Mouse (Mus musculus) small intestine, adult 2 months (tissue): ENCODE results near the gene Map2k3. TPM values are rescaled to one million over a fixed set of nuclear protein-coding genes. Genes with fewer than 3 reads are reported as not detected.

Experiments
- H3K27ac ChIP-seq: fragments of 200-500 bp; 2 replicates; pipeline ENCODE4 v1.5.1; 2012; ENCODE audit warnings: low read depth, low read length, control low read depth, inconsistent platforms; ENCODE audit not compliant: insufficient read depth
- H3K27me3 ChIP-seq: fragments of 200-500 bp; 2 replicates; pipeline ENCODE4 v1.6.1; 2012; ENCODE audit warnings: mild to moderate bottlenecking, moderate library complexity, low read length, inconsistent platforms; ENCODE audit not compliant: control insufficient read depth, insufficient read depth
- H3K36me3 ChIP-seq: fragments of 200-500 bp; 2 replicates; pipeline ENCODE4 v1.6.1; 2012; ENCODE audit warnings: mild to moderate bottlenecking, low read length, control low read depth, inconsistent platforms; ENCODE audit not compliant: control insufficient read depth, insufficient read depth
- H3K4me1 ChIP-seq: fragments of 200-500 bp; 2 replicates; pipeline ENCODE4 v1.6.1; 2012; ENCODE audit warnings: low read length, inconsistent platforms, mixed read lengths; ENCODE audit not compliant: control insufficient read depth, insufficient read depth, insufficient read length
- H3K4me3 ChIP-seq: fragments of 200-500 bp; 2 replicates; pipeline ENCODE4 v1.5.1; 2012; ENCODE audit warnings: low read depth, mild to moderate bottlenecking, control low read depth, inconsistent platforms, low read length, moderate library complexity
- CTCF ChIP-seq: fragments of 200-500 bp; IDR thresholded peaks from 2 replicates; pipeline ENCODE4 v1.5.1; 2012; ENCODE audit warnings: low read depth, mild to moderate bottlenecking, control low read depth, inconsistent platforms, low read length, moderate library complexity, mixed read lengths; ENCODE audit not compliant: insufficient replicate concordance, insufficient read length; ENCODE audit errors: extremely low read depth
- POLR2A ChIP-seq: fragments of 200-500 bp; IDR thresholded peaks from 2 replicates; pipeline ENCODE4 v1.6.1; 2012; ENCODE audit warnings: low read depth, mild to moderate bottlenecking, control low read depth, inconsistent platforms, low read length, moderate library complexity
- WGBS: fragments of 180-500 bp; shearing (Covaris S2); methylation state at CpG from one replicate; pipeline ENCODE4 v1.1.7; 2018; 5-methylcytosine and 5-hydroxymethylcytosine counted together
- polyA plus RNA-seq: library from polyadenylated mRNA; depleted of rRNA; stranded (reverse); fragments of >200 nt; gene quantifications from 2 replicates; pipeline ENCODE4 v1.2.3, GENCODE M21; 2012; rRNA removed

Map2k3 gene
- polyA plus RNA-seq, 1 experiment = 98.9 TPM

DNA sequence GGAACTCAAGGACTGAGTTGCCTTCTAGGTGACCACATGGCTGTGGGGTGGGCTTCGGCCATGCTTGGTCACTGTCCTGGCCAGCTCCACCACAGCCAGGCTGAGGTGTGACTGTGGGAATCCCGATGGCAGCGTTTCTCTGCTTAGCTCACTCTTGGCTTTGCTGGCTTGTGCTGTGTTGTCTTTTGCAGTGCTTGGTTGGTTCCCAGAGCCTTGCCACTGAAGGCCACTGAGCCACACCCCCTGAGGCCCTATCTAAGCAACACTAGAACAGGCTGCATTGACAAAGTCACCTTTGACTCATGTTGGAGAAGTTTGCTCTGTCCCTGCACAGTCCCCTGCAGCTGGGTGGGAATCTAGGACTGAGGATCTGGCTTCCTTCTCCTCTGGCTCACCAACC is 45.3 kb downstream of the Map2k3 start:
- no peak overlapping the region for H3K27ac ChIP-seq
- no peaks in the 10 kb centered on the region for H3K36me3 ChIP-seq
- 34% methylated on average over 3 of the region's 3 CpGs for WGBS
- no peaks in the 10 kb centered on the region for H3K27me3 ChIP-seq
- no peak overlapping the region for H3K4me3 ChIP-seq
- no peak for TF ChIP-seq CTCF
- no peak for TF ChIP-seq POLR2A
- H3K4me1 ChIP-seq = peaks cover 2% of the 10 kb centered on the region

- TF ChIP-seq POLR2A (no peak), CTCF (no peak)
- H3K36me3 ChIP-seq = no peaks in the 10 kb centered on the region
- no peaks in the 10 kb centered on the region for H3K27me3 ChIP-seq
- WGBS = 71% methylated on average over 2 of the region's 2 CpGs
- no peak overlapping the region for H3K4me3 ChIP-seq
- H3K4me1 ChIP-seq = peaks cover 2% of the 10 kb centered on the region
- H3K27ac ChIP-seq = no peak overlapping the region
These were observed 46.8 kb downstream of the Map2k3 start for GRCm38 (mm10) chr11:60978658-60979057.

GRCm38 (mm10) chr11:60979788-60980187 is 48.0 kb downstream of the Map2k3 start:
- no peak overlapping the region for H3K27ac ChIP-seq
- TF ChIP-seq CTCF (no peak), POLR2A (no peak)
- H3K36me3 ChIP-seq = no peaks in the 10 kb centered on the region
- no peaks in the 10 kb centered on the region for H3K27me3 ChIP-seq
- H3K4me3 ChIP-seq = no peak overlapping the region
- H3K4me1 ChIP-seq = peaks cover 2% of the 10 kb centered on the region
- WGBS = 81% methylated on average over 5 of the region's 5 CpGs

DNA sequence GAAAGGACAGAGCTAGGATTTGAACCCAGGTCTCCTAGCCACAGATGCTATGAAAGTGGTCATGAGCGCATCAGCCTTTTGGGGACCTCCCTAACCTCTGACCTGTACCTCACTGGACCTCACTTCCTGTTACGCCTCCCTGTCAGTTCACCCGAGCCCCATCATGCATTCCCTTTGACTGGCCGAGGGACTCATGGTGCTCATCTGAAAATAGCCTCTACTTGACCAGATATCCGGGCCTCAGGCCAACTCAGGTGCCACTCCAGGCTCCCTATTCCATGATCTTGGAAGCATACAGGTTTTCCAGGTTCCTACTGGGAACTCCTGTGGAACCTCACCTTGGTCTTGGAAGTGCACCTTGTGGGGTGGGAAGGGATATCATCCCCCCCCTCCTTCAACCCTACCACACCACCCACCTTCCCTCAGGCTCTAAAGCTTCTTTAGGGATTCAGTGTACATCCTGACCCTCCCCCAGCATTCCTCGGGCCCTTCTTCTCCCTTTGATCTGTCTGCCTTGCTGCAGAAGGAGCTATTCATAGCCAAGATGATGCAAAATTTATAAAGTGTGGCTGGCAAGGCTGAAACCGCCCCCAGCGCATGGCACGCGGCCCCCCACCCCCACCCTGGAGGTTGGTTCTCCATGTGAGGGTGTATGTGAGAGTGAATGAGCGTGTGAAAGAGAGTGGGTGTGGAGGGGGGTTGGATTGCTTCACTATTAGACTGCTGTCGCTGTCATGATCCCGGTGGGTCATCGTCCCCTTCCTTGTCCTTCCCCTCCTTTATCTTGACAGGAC is 50.1 kb downstream of the Map2k3 start:
- TF ChIP-seq POLR2A = no peak
- TF ChIP-seq CTCF = no peak
- no peak overlapping the region for H3K27ac ChIP-seq
- H3K4me3 ChIP-seq = no peak overlapping the region
- peaks cover 2% of the 10 kb centered on the region for H3K4me1 ChIP-seq
- no peaks in the 10 kb centered on the region for H3K27me3 ChIP-seq
- H3K36me3 ChIP-seq = no peaks in the 10 kb centered on the region
- 68% methylated on average over 14 of the region's 14 CpGs for WGBS

DNA sequence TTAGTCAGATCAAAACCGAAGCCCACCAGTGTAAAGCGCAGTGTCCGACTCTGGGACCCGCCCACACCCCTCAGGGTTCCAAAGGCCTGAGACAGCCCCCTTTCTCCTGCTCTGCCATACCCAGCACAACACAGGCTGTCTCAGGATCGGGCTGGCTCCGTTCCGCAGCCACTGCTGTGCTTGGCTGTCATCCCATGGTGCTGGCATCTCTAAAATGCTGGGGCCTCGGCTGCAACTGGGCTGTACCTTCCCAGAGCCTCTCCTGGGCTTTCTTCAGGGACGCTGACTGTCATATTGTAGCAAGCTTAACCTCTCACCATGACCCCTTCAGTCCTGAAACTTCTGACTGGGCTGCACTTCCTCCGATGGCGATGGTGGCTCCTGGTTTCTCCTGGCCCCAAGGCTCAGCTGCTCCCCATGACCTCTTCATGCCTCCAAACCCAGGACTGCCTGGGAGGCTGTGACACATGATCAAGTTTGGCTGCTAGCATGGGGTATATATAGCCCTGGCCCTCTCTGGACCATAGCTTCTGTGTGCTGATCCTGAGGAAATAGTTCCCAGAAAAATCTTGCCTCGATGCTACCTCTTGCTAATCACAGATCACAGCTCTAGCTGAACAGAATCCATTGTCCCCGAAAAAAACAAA is 53.2 kb downstream of the Map2k3 start:
- TF ChIP-seq CTCF = no peak
- TF ChIP-seq POLR2A = no peak
- Histone ChIP-seq H3K4me3 (no peak overlapping the region), H3K27ac (no peak overlapping the region), H3K36me3 (no peaks in the 10 kb centered on the region), H3K27me3 (no peaks in the 10 kb centered on the region), H3K4me1 (no peaks in the 10 kb centered on the region)
- 77% methylated on average over 13 of the region's 13 CpGs for WGBS

- H3K36me3 ChIP-seq = no peaks in the 10 kb centered on the region
- H3K27ac ChIP-seq = no peak overlapping the region
- no peaks in the 10 kb centered on the region for H3K27me3 ChIP-seq
- no peak for TF ChIP-seq CTCF
- TF ChIP-seq POLR2A = no peak
- no peaks in the 10 kb centered on the region for H3K4me1 ChIP-seq
- WGBS = 68% methylated on average over 3 of the region's 3 CpGs
- no peak overlapping the region for H3K4me3 ChIP-seq
These were observed 58.6 kb downstream of the Map2k3 start for GRCm38 (mm10) chr11:60990428-60990827.

Other genes starting within 250 kb of the Map2k3 start
- 18.9 and 32.4 TPM in 2 replicates for gene Llgl1, start 232.3 kb upstream of the Map2k3 start, polyA plus RNA-seq
- gene Flii, start 204.8 kb upstream of the Map2k3 start, polyA plus RNA-seq = 130 and 350 TPM in 2 replicates
- 9.3 and 9.5 TPM in 2 replicates for gene Mief2, start 203.6 kb upstream of the Map2k3 start, polyA plus RNA-seq
- gene Top3a, start 154.7 kb upstream of the Map2k3 start, polyA plus RNA-seq = 3.0 and 4.7 TPM in 2 replicates
- gene Smcr8, start 154.5 kb upstream of the Map2k3 start, polyA plus RNA-seq = 3.8 and 5.8 TPM in 2 replicates
- gene Shmt1, start 120.3 kb upstream of the Map2k3 start, polyA plus RNA-seq = 9.7 and 15.3 TPM in 2 replicates
- 17.7 and 34.1 TPM in 2 replicates for gene Dhrs7b, start 101.4 kb upstream of the Map2k3 start, polyA plus RNA-seq
- gene Tmem11, start 52.8 kb upstream of the Map2k3 start, polyA plus RNA-seq = 35.6 and 55.5 TPM in 2 replicates
- 7.1 and 13.2 TPM in 2 replicates for gene Natd1, start 17.3 kb upstream of the Map2k3 start, polyA plus RNA-seq
- 0.81 and 1.0 TPM in 2 replicates for gene Kcnj12, start 90.5 kb downstream of the Map2k3 start, polyA plus RNA-seq
- 12.2 and 30.8 TPM in 2 replicates for gene Tnfrsf13b, start 194.7 kb downstream of the Map2k3 start, polyA plus RNA-seq
- gene Usp22, start 243.0 kb downstream of the Map2k3 start, polyA plus RNA-seq = 14.5 and 25.1 TPM in 2 replicates